Mouse (Mus musculus) stomach, postnatal 0 days (tissue): ENCODE data around the gene Pgr15l. TPM values are rescaled to one million over a fixed set of nuclear protein-coding genes. Genes with fewer than 3 reads are reported as not detected.

Experiments used
- ATAC-seq: fragments of 200-750 bp; cut with Nextera tagmentation; 2 replicates; pipeline ENCODE4 v1.8.0; 2017; ENCODE audit not compliant: low FRiP score, low TSS enrichment
- DNase-seq: peaks from one replicate; pipeline ENCODE4 v3.0.0-alpha.2; 2016; ENCODE audit warnings: low spot score
- H3K27ac ChIP-seq: fragments of 300-500 bp; sonication (generic); replicated peaks from 2 replicates; pipeline ENCODE4 v1.5.1; 2014; ENCODE audit warnings: mild to moderate bottlenecking, control low read depth
- H3K27me3 ChIP-seq: fragments of 300-500 bp; sonication (generic); 2 replicates; pipeline ENCODE4 v1.6.1; 2014; ENCODE audit warnings: low read length; ENCODE audit not compliant: control insufficient read depth, insufficient read depth
- H3K36me3 ChIP-seq: fragments of 300-500 bp; sonication (generic); 2 replicates; pipeline ENCODE4 v1.6.1; 2014; ENCODE audit warnings: low read length, mixed read lengths; ENCODE audit not compliant: control insufficient read depth, insufficient read depth
- H3K4me1 ChIP-seq: fragments of 300-500 bp; sonication (generic); replicated peaks from 2 replicates; pipeline ENCODE4 v1.6.1; 2014; ENCODE audit warnings: antibody characterized with exemption; ENCODE audit not compliant: control insufficient read depth, insufficient read depth
- H3K4me2 ChIP-seq: fragments of 300-500 bp; sonication (generic); replicated peaks from 2 replicates; pipeline ENCODE4 v1.6.1; 2014; ENCODE audit warnings: low read depth, mild to moderate bottlenecking, control low read depth, moderate library complexity
- H3K4me3 ChIP-seq: fragments of 300-500 bp; sonication (generic); 2 replicates; pipeline ENCODE4 v1.5.1; 2014; ENCODE audit warnings: low read depth, low read length, control low read depth
- H3K9ac ChIP-seq: fragments of 300-500 bp; sonication (generic); 2 replicates; pipeline ENCODE4 v1.6.1; 2014; ENCODE audit warnings: mild to moderate bottlenecking, low read length, control low read depth, mixed read lengths
- H3K9me3 ChIP-seq: fragments of 300-500 bp; sonication (generic); 2 replicates; pipeline ENCODE4 v1.6.1; 2016; ENCODE audit warnings: low read length; ENCODE audit not compliant: control insufficient read depth
- CTCF ChIP-seq: IDR thresholded peaks from 2 replicates; pipeline ENCODE4 v1.5.1; 2016; ENCODE audit warnings: antibody characterized with exemption, low read depth, mild to moderate bottlenecking, moderate library complexity
- EP300 ChIP-seq: optimal IDR thresholded peaks from 2 replicates; pipeline ENCODE3; 2016; ENCODE audit warnings: antibody characterized with exemption
- WGBS: fragments of 180-500 bp; shearing (Covaris S2); extraction: QIAGEN DNeasy Blood & Tissue Kit; methylation state at CpG from one replicate; pipeline ENCODE4 v1.1.7; 2014; 5-methylcytosine and 5-hydroxymethylcytosine counted together
- polyA plus RNA-seq: library from polyadenylated mRNA; unstranded; fragments of >200 nt; fragmentation: Nextera tagmentation; extraction: Ambion mirVana; gene quantifications from 2 replicates; pipeline ENCODE4 v1.2.1, GENCODE M21; 2015

Gene Pgr15l
- polyA plus RNA-seq, result 0.01 TPM in 1 of 2 replicates, not detected in the other

DNA sequence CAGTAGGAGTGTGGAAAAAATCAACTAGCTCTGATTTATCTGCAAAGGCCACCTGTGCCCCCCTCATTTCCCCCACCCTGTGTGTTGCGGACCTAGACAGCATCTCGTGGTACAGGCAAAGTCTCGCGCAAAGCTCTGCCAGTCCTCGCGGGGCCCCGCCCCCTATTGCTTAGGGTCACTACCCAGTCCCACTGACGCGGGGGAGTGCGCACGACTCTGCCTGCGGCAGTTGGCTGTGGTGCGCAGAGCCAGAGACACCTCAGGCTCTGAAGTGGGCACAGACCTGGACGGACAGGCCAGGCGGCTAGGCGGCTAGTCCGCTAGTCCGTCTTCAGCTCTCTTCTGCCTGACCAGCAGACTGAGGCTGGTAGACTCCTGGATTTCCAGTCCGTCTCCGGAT, at the start of gene Pgr15l:
Gene Pgr15l, plus strand, starts transcription at position 228 of the 400 bp plus-strand sequence.
- no peaks in the 10 kb centered on the region for H3K9me3 ChIP-seq
- DNase-seq, result peak; percentile 13
- H3K4me3 ChIP-seq, result no peak within 1 kb of the TSS
- WGBS, result 21% methylated on average over 20 of the region's 20 CpGs
- no peaks in the 10 kb centered on the region for H3K27me3 ChIP-seq
- no peak for ATAC-seq
- no peak within 1 kb of the TSS for H3K27ac ChIP-seq
- H3K36me3 ChIP-seq, result no peaks in the 10 kb centered on the region
- TF ChIP-seq CTCF (no peak), EP300 (no peak)
- no peaks in the 10 kb centered on the region for H3K4me1 ChIP-seq
- H3K9ac ChIP-seq, result no peak within 1 kb of the TSS
- H3K4me2 ChIP-seq, result no peak within 1 kb of the TSS

DNA sequence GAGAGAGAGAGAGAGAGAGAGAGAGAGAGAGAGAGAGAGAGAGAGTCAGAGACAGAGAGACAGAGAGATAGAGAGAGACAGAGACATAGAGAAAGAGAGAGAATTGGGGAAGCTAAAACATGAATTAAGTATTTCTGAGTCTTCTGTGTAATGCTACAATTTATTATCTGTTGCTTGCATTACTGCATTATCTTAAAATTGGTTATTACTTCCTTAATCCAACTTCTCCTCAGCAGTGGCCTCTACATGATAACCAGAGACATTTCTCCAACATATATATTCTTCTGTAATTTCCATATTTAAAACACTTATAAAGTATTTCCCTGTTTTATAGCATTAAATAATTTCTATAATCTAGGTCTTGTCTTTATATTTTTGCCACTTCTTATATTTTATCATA, 44.9 kb upstream of the Pgr15l start:
- no peak overlapping the region for H3K4me2 ChIP-seq
- no peaks in the 10 kb centered on the region for H3K27me3 ChIP-seq
- no peak overlapping the region for H3K27ac ChIP-seq
- ATAC-seq, result no peak
- no peak for DNase-seq
- TF ChIP-seq CTCF, result no peak
- no peak for TF ChIP-seq EP300
- H3K9ac ChIP-seq, result no peak overlapping the region
- no peaks in the 10 kb centered on the region for H3K36me3 ChIP-seq
- H3K4me3 ChIP-seq, result no peak overlapping the region
- no peaks in the 10 kb centered on the region for H3K9me3 ChIP-seq
- no peaks in the 10 kb centered on the region for H3K4me1 ChIP-seq

DNA sequence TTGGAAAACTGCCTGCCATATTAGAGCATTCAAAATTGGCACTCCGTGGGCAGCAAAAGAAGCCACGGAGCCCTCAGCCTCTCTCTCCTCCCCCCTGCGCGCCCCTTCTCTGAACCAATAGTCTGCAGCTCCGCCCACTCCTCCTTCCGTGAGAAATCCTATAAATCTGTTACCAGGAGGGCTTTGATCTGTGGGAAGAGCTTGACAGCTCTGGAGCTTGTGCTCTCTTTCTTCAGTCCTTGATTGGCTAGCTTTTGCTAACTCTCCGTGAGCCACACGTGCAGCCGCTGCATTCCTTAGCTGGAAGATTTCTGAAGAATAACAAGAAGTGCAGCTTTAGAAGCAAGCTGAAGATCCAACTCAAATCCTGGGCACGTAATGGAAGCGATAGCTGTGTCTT, 2.6 kb upstream of the Pgr15l start:
- no peaks in the 10 kb centered on the region for H3K9me3 ChIP-seq
- no peaks in the 10 kb centered on the region for H3K36me3 ChIP-seq
- TF ChIP-seq CTCF (no peak), EP300 (no peak)
- no peak overlapping the region for H3K9ac ChIP-seq
- H3K4me3 ChIP-seq, result no peak overlapping the region
- H3K4me2 ChIP-seq, result no peak overlapping the region
- H3K27ac ChIP-seq, result no peak overlapping the region
- ATAC-seq (no peak), DNase-seq (no peak)
- H3K27me3 ChIP-seq, result no peaks in the 10 kb centered on the region
- 19% methylated on average over 10 of the region's 11 CpGs for WGBS
- H3K4me1 ChIP-seq, result no peaks in the 10 kb centered on the region
